Mouse (Mus musculus) heart, adult 18-20 months (tissue): Measurements from ENCODE around the gene Lipc. TPM values are rescaled to one million over a fixed set of nuclear protein-coding genes. Genes with fewer than 3 reads are reported as not detected.
"Not testable (repeated sequence)": the region's sequence is repeated elsewhere in the genome, so short reads cannot be mapped to it uniquely, and the experiment has no call there.

Experiments
- DNase-seq, 2 experiments: peaks; one replicate each; pipeline ENCODE4 v3.0.0; 2021 to 2022; ENCODE audit warnings: mixed read lengths in 1 of 2
- total RNA-seq, 2 experiments: library from RNA; stranded (reverse); gene quantifications; 2 replicates each; pipeline ENCODE4 v1.2.3; 2021

Lipc gene
- total RNA-seq, 2 experiments from 2014 or later = 0.15 TPM; not detected in 1

GRCm38 (mm10) chr9:70859233-70859632 lies 92.8 kb downstream of the Lipc start:
- DNase-seq = no peak

GRCm38 (mm10) chr9:70855868-70856267 lies 96.2 kb downstream of the Lipc start:
- peak; percentile 62 to 63 for DNase-seq

- DNase-seq = no peak
Measured at GRCm38 (mm10) chr9:70854950-70855349, 97.1 kb downstream of the Lipc start.

GRCm38 (mm10) chr9:70853081-70853480 lies 98.9 kb downstream of the Lipc start:
- DNase-seq = not testable (repeated sequence)

GRCm38 (mm10) chr9:70851533-70851932 lies 100.5 kb downstream of the Lipc start:
- no peak for DNase-seq

- peak; percentile 55 to 60 for DNase-seq
Measured at GRCm38 (mm10) chr9:70848135-70848770, 103.8 kb downstream of the Lipc start.

GRCm38 (mm10) chr9:70847627-70848051 lies 104.4 kb downstream of the Lipc start:
- peak; percentile 51 to 58 for DNase-seq

GRCm38 (mm10) chr9:70843270-70843669 lies 108.8 kb downstream of the Lipc start:
- DNase-seq = no peak

GRCm38 (mm10) chr9:70842300-70842941 lies 109.6 kb downstream of the Lipc start:
- peak; percentile 37 to 50 for DNase-seq

- no peak for DNase-seq
Measured at GRCm38 (mm10) chr9:70841426-70842215, 110.4 kb downstream of the Lipc start.

GRCm38 (mm10) chr9:70840861-70841341 lies 111.1 kb downstream of the Lipc start:
- peak; percentile 33 to 49 for DNase-seq

GRCm38 (mm10) chr9:70838132-70838911 lies 113.7 kb downstream of the Lipc start:
- DNase-seq = peak; percentile 33 to 69

GRCm38 (mm10) chr9:70834730-70835154 lies 117.3 kb downstream of the Lipc start:
- peak; percentile 83 to 87 for DNase-seq

GRCm38 (mm10) chr9:70834217-70834616 lies 117.8 kb downstream of the Lipc start:
- no peak for DNase-seq

- no peak for DNase-seq
Measured at GRCm38 (mm10) chr9:70833111-70833908, 118.7 kb downstream of the Lipc start.

- DNase-seq = peak in 1 of 2 experiments; percentile 36
Measured at GRCm38 (mm10) chr9:70832231-70832630, 119.8 kb downstream of the Lipc start.

GRCm38 (mm10) chr9:70830844-70831529 lies 121.0 kb downstream of the Lipc start:
- no peak for DNase-seq

- DNase-seq = no peak
Measured at GRCm38 (mm10) chr9:70829784-70830488, 122.1 kb downstream of the Lipc start.

GRCm38 (mm10) chr9:70827911-70828310 lies 124.1 kb downstream of the Lipc start:
- no peak for DNase-seq

- no peak for DNase-seq
Measured at GRCm38 (mm10) chr9:70824103-70824502, 127.9 kb downstream of the Lipc start.
